Mouse (Mus musculus) limb, embryonic 12.5 days (tissue): ENCODE data around the gene Tent5b. TPM values are rescaled to one million over a fixed set of nuclear protein-coding genes. Genes with fewer than 3 reads are reported as not detected.

Experiments
- ATAC-seq: fragments of 200-750 bp; cut with Nextera tagmentation; 2 replicates; pipeline ENCODE4 v1.8.0; 2017; ENCODE audit warnings: low read depth, moderate TSS enrichment; ENCODE audit not compliant: insufficient number of reproducible peaks, insufficient read depth, low FRiP score, low TSS enrichment
- H3K27ac ChIP-seq: fragments of 300-500 bp; sonication (generic); 2 replicates; pipeline ENCODE4 v1.5.1; 2016; ENCODE audit warnings: mild to moderate bottlenecking, moderate library complexity
- H3K27me3 ChIP-seq: fragments of 300-500 bp; sonication (generic); 2 replicates; pipeline ENCODE4 v1.6.1; 2016; ENCODE audit warnings: mild to moderate bottlenecking, moderate library complexity
- H3K36me3 ChIP-seq: fragments of 300-500 bp; sonication (generic); 2 replicates; pipeline ENCODE4 v1.6.1; 2016; ENCODE audit warnings: mild to moderate bottlenecking, moderate library complexity
- H3K4me1 ChIP-seq: fragments of 300-500 bp; sonication (generic); replicated peaks from 2 replicates; pipeline ENCODE4 v1.6.1; 2016
- H3K4me2 ChIP-seq: fragments of 300-500 bp; sonication (generic); 2 replicates; pipeline ENCODE4 v1.6.1; 2016; ENCODE audit warnings: mild to moderate bottlenecking, moderate library complexity
- H3K4me3 ChIP-seq: fragments of 300-500 bp; sonication (generic); replicated peaks from 2 replicates; pipeline ENCODE4 v1.5.1; 2016; ENCODE audit warnings: mild to moderate bottlenecking
- H3K9ac ChIP-seq: fragments of 300-500 bp; sonication (generic); replicated peaks from 2 replicates; pipeline ENCODE4 v1.6.1; 2016; ENCODE audit warnings: mild to moderate bottlenecking, moderate library complexity
- H3K9me3 ChIP-seq: fragments of 300-500 bp; sonication (generic); 2 replicates; pipeline ENCODE4 v1.6.1; 2016; ENCODE audit warnings: mild to moderate bottlenecking, moderate library complexity
- WGBS: fragments of 180-500 bp; shearing (Covaris S2); methylation state at CpG from one replicate; pipeline ENCODE4 v1.1.7; 2016; 5-methylcytosine and 5-hydroxymethylcytosine counted together
- polyA plus RNA-seq: library from polyadenylated mRNA; unstranded; fragments of >200 nt; fragmentation: Nextera tagmentation; extraction: Ambion mirVana; gene quantifications from 2 replicates; pipeline ENCODE4 v1.2.1, GENCODE M21; 2016

The Tent5b gene
- polyA plus RNA-seq, 1 experiment from 2014 or later, result 1.2 TPM

GRCm38 (mm10) chr4:133536081-133536480 lies 56.1 kb downstream of the Tent5b start:
- H3K4me2 ChIP-seq, result no peak overlapping the region
- ATAC-seq, result no peak
- WGBS, result 89% methylated on average over 3 of the region's 3 CpGs
- H3K27ac ChIP-seq, result no peak overlapping the region
- no peak overlapping the region for H3K9ac ChIP-seq
- H3K36me3 ChIP-seq, result peaks cover 99% of the 10 kb centered on the region
- H3K9me3 ChIP-seq, result no peaks in the 10 kb centered on the region
- H3K4me3 ChIP-seq, result no peak overlapping the region
- H3K27me3 ChIP-seq, result no peaks in the 10 kb centered on the region
- H3K4me1 ChIP-seq, result no peaks in the 10 kb centered on the region

GRCm38 (mm10) chr4:133536652-133537051 lies 56.7 kb downstream of the Tent5b start:
- Histone ChIP-seq H3K27ac (no peak overlapping the region), H3K4me1 (no peaks in the 10 kb centered on the region), H3K4me3 (no peak overlapping the region), H3K36me3 (peaks cover 99% of the 10 kb centered on the region), H3K4me2 (no peak overlapping the region), H3K27me3 (no peaks in the 10 kb centered on the region), H3K9me3 (no peaks in the 10 kb centered on the region), H3K9ac (no peak overlapping the region)
- WGBS, result 94% methylated on average over 5 of the region's 5 CpGs
- no peak for ATAC-seq

Other genes starting within 250 kb of the Tent5b start
- gene Map3k6, start 239.3 kb upstream of the Tent5b start, polyA plus RNA-seq, result 2.3 and 2.9 TPM in 2 replicates
- gene Sytl1, start 217.0 kb upstream of the Tent5b start, polyA plus RNA-seq, result 3.8 and 4.1 TPM in 2 replicates
- 81.4 and 85.3 TPM in 2 replicates for gene Tmem222, start 202.3 kb upstream of the Tent5b start, polyA plus RNA-seq
- 12.2 and 17.6 TPM in 2 replicates for gene Wdtc1, start 126.7 kb upstream of the Tent5b start, polyA plus RNA-seq
- 7.3 and 7.8 TPM in 2 replicates for gene Slc9a1, start 110.4 kb upstream of the Tent5b start, polyA plus RNA-seq
- 2.0 and 3.7 TPM in 2 replicates for gene Trnp1, start 18.4 kb downstream of the Tent5b start, polyA plus RNA-seq
- gene Kdf1, start 38.8 kb downstream of the Tent5b start, polyA plus RNA-seq, result 6.5 and 7.4 TPM in 2 replicates
- gene Nudc, start 65.9 kb downstream of the Tent5b start, polyA plus RNA-seq, result 376 and 390 TPM in 2 replicates
- gene Nr0b2, start 73.2 kb downstream of the Tent5b start, polyA plus RNA-seq, result not detected in 2 replicates
- gene Gpatch3, start 94.6 kb downstream of the Tent5b start, polyA plus RNA-seq, result 11.7 and 12.0 TPM in 2 replicates
- gene Gpn2, start 104.2 kb downstream of the Tent5b start, polyA plus RNA-seq, result 21.3 and 23.2 TPM in 2 replicates
- gene Sfn, start 122.0 kb downstream of the Tent5b start, polyA plus RNA-seq, result 37.2 and 43.3 TPM in 2 replicates
- gene Zdhhc18, start 170.0 kb downstream of the Tent5b start, polyA plus RNA-seq, result 4.0 and 7.1 TPM in 2 replicates
- gene Pigv, start 192.5 kb downstream of the Tent5b start, polyA plus RNA-seq, result 16.3 and 21.6 TPM in 2 replicates